Mouse (Mus musculus) kidney, adult 9 months (tissue): Measurements from ENCODE around the gene Tnn.

Experiments used
- DNase-seq: peaks from one replicate; pipeline ENCODE4 v3.0.0; 2022

Tnn gene

DNA sequence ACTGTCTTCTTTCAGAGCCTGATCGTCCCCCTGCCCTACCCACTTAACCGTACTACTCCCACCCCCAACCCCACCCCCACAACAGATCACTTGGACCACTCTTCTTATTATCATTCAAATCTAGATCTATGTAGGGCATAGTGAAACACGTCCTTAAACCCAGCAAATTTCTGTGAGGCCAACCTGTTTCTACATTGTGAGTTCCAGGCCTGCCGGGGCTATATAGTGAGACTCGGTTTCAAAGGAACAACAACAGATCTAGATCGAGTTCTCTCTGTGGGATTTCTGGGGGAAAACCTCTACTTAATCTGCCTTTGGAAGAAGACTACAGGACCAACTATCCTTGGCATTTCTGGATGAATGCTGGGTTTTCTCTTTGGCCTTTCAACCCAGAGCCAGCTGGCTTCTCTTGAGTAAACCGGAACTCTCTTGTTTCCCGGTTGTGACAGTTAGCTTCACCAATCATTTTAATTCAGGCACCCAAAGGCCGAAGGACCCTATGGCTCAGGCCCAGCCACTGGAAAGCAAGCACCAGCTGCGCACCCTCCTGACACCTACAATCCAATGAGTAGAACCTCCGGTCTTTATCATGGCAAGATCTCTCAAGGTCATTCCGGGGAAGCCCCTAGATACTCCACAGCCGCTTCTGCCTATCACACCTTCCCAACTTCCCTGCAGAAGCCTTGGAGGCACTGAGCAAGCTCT, 110.0 kb downstream of the Tnn start:
- DNase-seq, result peak; percentile 18

DNA sequence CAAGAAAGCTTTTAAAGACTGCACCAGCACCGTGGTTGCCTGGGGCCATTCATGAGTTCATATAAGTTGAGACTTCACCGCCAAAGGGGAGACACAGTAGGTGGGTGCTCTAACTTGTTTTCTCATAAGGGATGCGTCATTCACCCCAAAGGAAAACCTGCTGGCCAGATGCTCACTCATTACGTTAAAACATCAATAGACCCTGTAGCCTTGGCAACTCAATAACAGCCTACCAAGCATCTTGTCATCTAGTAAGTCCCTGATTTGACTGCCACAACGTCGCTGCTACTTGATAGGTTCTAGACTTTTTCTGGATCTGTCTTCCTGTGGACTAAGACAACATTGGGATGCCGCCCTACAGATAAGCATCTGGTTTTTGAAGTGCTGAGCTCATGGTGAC, 111.0 kb downstream of the Tnn start:
- no peak for DNase-seq

DNA sequence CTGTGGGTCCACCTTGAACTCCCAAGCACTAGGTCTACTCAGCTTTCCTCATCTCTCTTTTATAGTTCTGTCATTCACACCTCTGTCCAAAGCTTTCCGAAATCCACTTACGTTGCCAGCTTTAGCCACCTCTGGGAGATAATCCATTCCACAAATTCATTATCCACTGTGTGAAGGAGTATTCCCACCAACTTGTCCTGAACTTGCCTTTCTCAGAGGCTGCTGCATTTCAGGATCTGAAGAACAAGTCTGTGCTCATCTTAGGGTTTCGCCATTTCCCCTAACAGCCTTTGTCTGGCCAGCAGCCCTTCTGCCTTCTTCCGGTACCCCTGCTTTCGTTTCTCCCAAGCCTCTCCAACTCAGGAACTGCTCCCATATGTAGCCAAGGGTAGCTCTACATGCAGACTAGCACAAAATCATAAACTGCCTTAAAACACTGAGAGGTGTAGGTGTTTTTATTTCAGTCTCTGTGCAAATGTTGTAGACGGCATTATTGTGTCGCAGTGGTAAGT, 112.1 kb downstream of the Tnn start:
- DNase-seq, result no peak

DNA sequence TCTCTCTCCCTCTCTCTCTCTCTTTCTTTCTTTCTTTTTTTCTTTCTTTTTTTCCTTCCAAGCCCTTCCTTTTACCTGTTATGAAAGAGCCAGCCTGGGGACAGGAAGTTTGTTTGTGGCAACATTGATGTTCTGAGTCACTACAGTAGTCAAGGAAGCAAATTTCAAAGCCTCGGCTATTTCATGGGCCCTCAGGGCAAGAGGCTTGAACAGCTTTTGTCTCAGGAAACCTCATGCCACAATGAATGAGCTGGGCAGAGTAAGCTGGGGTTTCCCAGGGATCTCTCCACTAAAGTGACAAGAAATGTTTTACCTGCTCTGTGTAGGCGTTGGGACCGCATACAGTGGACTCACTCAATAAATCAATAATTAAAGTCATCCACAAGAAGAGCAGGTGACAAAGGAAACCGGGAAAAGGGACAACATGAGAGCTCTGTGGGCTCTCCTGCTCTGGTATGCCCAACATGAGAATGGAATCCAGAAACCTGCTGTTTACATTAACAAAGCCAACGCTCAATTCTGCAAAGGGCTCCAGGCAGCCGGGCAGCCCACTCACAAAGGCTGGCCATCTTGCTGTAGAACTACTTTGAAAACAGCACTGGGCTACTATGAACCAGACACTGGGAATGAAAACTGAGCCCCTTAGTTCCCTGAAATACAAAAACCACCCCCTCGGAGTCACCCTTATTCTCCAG, 113.3 kb downstream of the Tnn start:
- no peak for DNase-seq

DNA sequence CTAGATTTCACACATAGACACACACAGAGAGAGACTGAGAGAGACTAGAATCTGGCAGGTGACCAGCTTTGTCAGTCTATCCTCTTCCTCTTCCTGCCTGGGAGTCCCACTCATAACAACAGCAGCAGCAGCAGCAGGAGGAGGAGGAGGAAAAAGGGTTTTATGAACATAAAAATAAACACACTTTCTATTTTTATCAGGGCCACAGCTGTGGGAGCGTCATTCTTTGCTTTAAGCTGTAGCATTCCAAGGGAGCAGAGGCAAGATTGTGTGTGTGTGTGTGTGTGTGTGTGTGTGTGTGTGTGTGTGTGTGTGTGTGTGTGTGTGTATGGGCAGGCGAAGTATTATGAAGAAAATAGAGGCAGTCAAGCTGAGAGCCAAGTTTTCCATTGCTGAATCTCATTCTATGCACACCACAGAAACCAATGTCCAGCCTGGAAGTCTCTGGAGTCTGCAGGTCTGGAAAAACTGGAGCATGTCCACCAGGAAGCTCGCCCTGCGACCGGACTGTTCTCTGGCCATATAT, 116.3 kb downstream of the Tnn start:
- peak; percentile 53 for DNase-seq

DNA sequence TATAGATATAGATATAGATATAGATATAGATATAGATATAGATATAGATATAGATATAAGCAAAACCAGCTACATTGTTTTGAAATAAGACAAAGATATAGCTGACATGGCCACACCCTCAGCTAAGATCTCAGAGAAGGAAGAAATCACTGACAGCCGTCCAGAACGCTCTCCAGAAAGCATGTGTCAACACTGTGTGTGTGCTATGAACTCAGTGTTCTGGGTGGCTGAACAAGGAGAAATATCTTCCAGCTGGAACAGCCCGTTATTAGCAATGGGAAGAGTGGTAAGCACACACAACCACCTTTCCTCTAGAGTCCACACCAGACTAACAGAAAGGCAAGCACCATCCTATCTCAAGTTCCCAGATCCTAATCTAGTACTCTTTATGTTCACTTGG, 117.8 kb downstream of the Tnn start:
- DNase-seq, result no peak
